Comparison of ENCODE assay signal across 8 mouse cellular contexts in the genomic region with DNA sequence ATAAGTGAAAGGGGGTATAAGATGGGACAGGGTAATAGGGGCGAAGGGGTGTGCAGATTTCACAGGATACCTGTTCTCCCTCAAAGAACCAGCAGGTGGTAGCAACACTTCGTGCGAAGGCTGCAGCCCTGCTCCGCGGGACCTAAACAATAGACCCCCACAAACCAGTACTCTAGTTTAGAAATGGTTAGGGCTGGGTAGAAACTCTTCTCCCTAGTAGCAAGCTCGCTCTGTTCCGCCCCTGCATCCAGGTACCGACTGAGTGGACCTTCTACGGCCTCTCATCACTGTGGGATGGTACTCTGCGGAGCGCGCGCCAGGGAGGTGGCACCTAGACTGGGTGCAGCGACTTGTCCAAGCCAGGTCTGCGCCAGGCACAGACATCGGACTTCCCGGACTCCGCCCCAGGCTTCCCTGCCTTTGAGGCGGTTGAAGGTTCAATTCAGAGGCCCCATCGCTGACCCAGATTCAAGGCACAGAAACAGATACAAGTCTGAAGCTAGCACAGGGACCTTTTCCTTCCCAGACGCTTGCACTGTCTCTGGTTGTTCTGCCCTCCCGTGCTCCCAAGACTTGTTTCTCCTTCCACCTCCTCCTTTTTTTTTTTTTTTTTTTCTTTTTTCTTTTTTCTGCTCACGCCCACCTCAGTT. TPM values are rescaled to one million over a fixed set of nuclear protein-coding genes. Genes with fewer than 3 reads are reported as not detected.
DNase-seq lines count a peak whose midpoint lies in the region; ATAC-seq and TF ChIP-seq lines count a peak whose summit lies in the region.

No protein-coding gene starts in this region.

- TF ChIP-seq POLR2A in brain, embryonic 14.5 days (IDR thresholded peaks at IDR 0.05; ENCODE audit: borderline replicate concordance, extremely low read depth, insufficient read depth, insufficient read length, poor library complexity, severe bottlenecking), result no peak

- H3K4me1 ChIP-seq in kidney, postnatal 0 days (replicated peaks; ENCODE audit: insufficient read depth, low read length), result 0 out of 2 replicates have a peak, but pooled peaks cover 3% of the 10 kb centered on the region
- H3K4me1 ChIP-seq in lung, embryonic 16.5 days (replicated peaks; ENCODE audit: control insufficient read depth, insufficient read depth, low read length), result peaks cover 9% of the 10 kb centered on the region

- peak overlapping the region; percentile 61 for H3K4me3 ChIP-seq in kidney, postnatal 0 days (replicated peaks; ENCODE audit: low read depth, low read length)
- peak overlapping the region; percentile 77 for H3K4me3 ChIP-seq in lung, embryonic 16.5 days (ENCODE audit: low read length)

- peak overlapping the region; percentile 73 for H3K9ac ChIP-seq in kidney, postnatal 0 days (ENCODE audit: low read depth, low read length)
- peak overlapping the region; percentile 80 for H3K9ac ChIP-seq in lung, embryonic 16.5 days (ENCODE audit: low read length)

- intact Hi-C loops in left cerebral cortex, postnatal 25 days (cut with DNase I), result loop anchor here (2.0 to 5.0 kb wide), 3 partner anchors 156 to 718 kb away; a partner anchor contains a TSS

- H3K9me3 ChIP-seq in kidney, postnatal 0 days (replicated peaks; ENCODE audit: low read length), result no peaks in the 10 kb centered on the region
- H3K9me3 ChIP-seq in lung, embryonic 16.5 days (ENCODE audit: control insufficient read depth, low read length), result no peaks in the 10 kb centered on the region

- H3K4me2 ChIP-seq in kidney, postnatal 0 days (ENCODE audit: low read length), result peak overlapping the region; percentile 97
- peak overlapping the region; percentile 96 for H3K4me2 ChIP-seq in lung, embryonic 16.5 days (ENCODE audit: low read depth, low read length)

- peak; percentile 82 for TF ChIP-seq CTCF in brain, embryonic 14.5 days (IDR thresholded peaks at IDR 0.05; ENCODE audit: borderline replicate concordance, extremely low read depth, insufficient read depth, insufficient read length)
- TF ChIP-seq CTCF in kidney, postnatal 0 days (IDR thresholded peaks at IDR 0.05; ENCODE audit: low read depth), result peak; percentile 75

- WGBS in kidney, postnatal 0 days, result under 1% methylated on average over 23 of the region's 23 CpGs
- WGBS in lung, embryonic 16.5 days, result 1% methylated on average over 23 of the region's 23 CpGs

- H3K27me3 ChIP-seq in kidney, postnatal 0 days (ENCODE audit: insufficient read depth, low read length), result no peaks in the 10 kb centered on the region
- H3K27me3 ChIP-seq in lung, embryonic 16.5 days (ENCODE audit: control insufficient read depth, insufficient read depth, low read depth, low read length), result no peaks in the 10 kb centered on the region

- no peaks in the 10 kb centered on the region for H3K36me3 ChIP-seq in kidney, postnatal 0 days (ENCODE audit: insufficient read depth, low read length)
- no peaks in the 10 kb centered on the region for H3K36me3 ChIP-seq in lung, embryonic 16.5 days (ENCODE audit: control insufficient read depth, insufficient read depth, low read length)

- DNase-seq in left cerebral cortex, postnatal 25 days (ENCODE audit: low spot score in 2 of 2), result peak; percentile 57 to 62
- no peak for DNase-seq in left cerebral cortex, adult 11 months (ENCODE audit: low spot score)
- DNase-seq in brain, embryonic 14.5 days (ENCODE audit: low read depth), result peak; percentile 91
- DNase-seq in kidney, postnatal 0 days (ENCODE audit: low spot score), result peak; percentile 82
- peak; percentile 39 for DNase-seq in ovary, postnatal 14 days (ENCODE audit: low spot score)
- DNase-seq in MN1 (ENCODE audit: low spot score), result no peak

- peak overlapping the region; percentile 82 for H3K27ac ChIP-seq in kidney, postnatal 0 days
- peak overlapping the region; percentile 91 for H3K27ac ChIP-seq in lung, embryonic 16.5 days (ENCODE audit: low read length)

- ATAC-seq in granulocyte monocyte progenitor cell, adult 5-6 weeks (replicated peaks; ENCODE audit: poor library complexity, severe bottlenecking), result peak; percentile 48
- peak; percentile 69 for ATAC-seq in kidney, postnatal 0 days (replicated peaks; ENCODE audit: low FRiP score, low read depth)
- peak; percentile 41 for ATAC-seq in lung, embryonic 16.5 days (ENCODE audit: low read depth)

RNA-seq across cellular contexts. Expression of a gene that starts 0.8 kb away (rescaled TPM):
- total RNA-seq in left cerebral cortex, postnatal 25 days (2021), result 100 to 1,000 TPM; 116 to 117 TPM
- polyA plus RNA-seq in brain, embryonic 14.5 days (2012; rRNA removed), result 42.6 and 49.7 TPM in 2 replicates
- 0.09 and 1.7 TPM in 2 replicates for total RNA-seq in granulocyte monocyte progenitor cell, adult 5-6 weeks (2014; fragmentation: Nextera tagmentation)
- total RNA-seq in granulocyte monocyte progenitor cell, adult 5-6 weeks (2017), result 1.2 and 5.4 TPM in 2 replicates
- polyA plus RNA-seq in kidney, postnatal 0 days (2015; fragmentation: Nextera tagmentation; extraction: Ambion mirVana), result 11.8 and 11.9 TPM in 2 replicates
- polyA plus RNA-seq in lung, embryonic 16.5 days (2015; fragmentation: Nextera tagmentation; extraction: Ambion mirVana), result 12.0 and 15.6 TPM in 2 replicates

RNA-seq across cellular contexts. Expression of a gene that starts 31.7 kb away (rescaled TPM):
- total RNA-seq in left cerebral cortex, postnatal 25 days (2021), result 1 to 10 TPM; 1.5 to 2.7 TPM
- 0.04 and 0.06 TPM in 2 replicates for polyA plus RNA-seq in brain, embryonic 14.5 days (2012; rRNA removed)
- not detected in 2 replicates for total RNA-seq in granulocyte monocyte progenitor cell, adult 5-6 weeks (2014; fragmentation: Nextera tagmentation)
- not detected in 2 replicates for total RNA-seq in granulocyte monocyte progenitor cell, adult 5-6 weeks (2017)
- 5.7 and 5.8 TPM in 2 replicates for polyA plus RNA-seq in kidney, postnatal 0 days (2015; fragmentation: Nextera tagmentation; extraction: Ambion mirVana)
- polyA plus RNA-seq in lung, embryonic 16.5 days (2015; fragmentation: Nextera tagmentation; extraction: Ambion mirVana), result 2.3 and 2.6 TPM in 2 replicates

Comparison
In these comparisons a context has a peak if more than half of its experiments do, and no peak if none do; other contexts are left out.
1. DNase-seq: peak in left cerebral cortex, postnatal 25 days (2 of 2), brain, embryonic 14.5 days (single experiment), kidney, postnatal 0 days (single experiment) and ovary, postnatal 14 days (single experiment); none in left cerebral cortex, adult 11 months (single experiment) and MN1 (single experiment).
2. Peak in every context shown above with its lines, with median percentiles within 50 percentile points of each other: ATAC-seq.